Mouse (Mus musculus) gastrocnemius, adult 2 months (tissue): ENCODE measurements around the gene Tmem184a. TPM values are rescaled to one million over a fixed set of nuclear protein-coding genes. Genes with fewer than 3 reads are reported as not detected.

Experiments used
- DNase-seq: peaks from one replicate; pipeline ENCODE4 v3.0.0; 2022
- H3K27ac ChIP-seq: fragments of 200-600 bp; 2 replicates; pipeline ENCODE4 v1.8.1; 2022; ENCODE audit warnings: mild to moderate bottlenecking
- H3K4me3 ChIP-seq: fragments of 200-600 bp; 2 replicates; pipeline ENCODE4 v1.8.1; 2022; ENCODE audit warnings: mild to moderate bottlenecking, moderate library complexity
- CTCF ChIP-seq: fragments of 200-600 bp; IDR thresholded peaks from 2 replicates; pipeline ENCODE4 v1.8.1; 2022; ENCODE audit warnings: antibody characterized with exemption, mild to moderate bottlenecking, moderate library complexity
- intact Hi-C: fragments of 180-260 bp; cut with DNase I; formaldehyde crosslinking; loops from one replicate; pipeline ENCODE4 v1.15.1; 2025
- total RNA-seq, 2 experiments: library from RNA; stranded (reverse); gene quantifications; 2 replicates each; pipeline ENCODE4 v1.2.3; 2021

Gene Tmem184a
- total RNA-seq, 2 experiments from 2014 or later, result 0.87 to 0.95 TPM

DNA sequence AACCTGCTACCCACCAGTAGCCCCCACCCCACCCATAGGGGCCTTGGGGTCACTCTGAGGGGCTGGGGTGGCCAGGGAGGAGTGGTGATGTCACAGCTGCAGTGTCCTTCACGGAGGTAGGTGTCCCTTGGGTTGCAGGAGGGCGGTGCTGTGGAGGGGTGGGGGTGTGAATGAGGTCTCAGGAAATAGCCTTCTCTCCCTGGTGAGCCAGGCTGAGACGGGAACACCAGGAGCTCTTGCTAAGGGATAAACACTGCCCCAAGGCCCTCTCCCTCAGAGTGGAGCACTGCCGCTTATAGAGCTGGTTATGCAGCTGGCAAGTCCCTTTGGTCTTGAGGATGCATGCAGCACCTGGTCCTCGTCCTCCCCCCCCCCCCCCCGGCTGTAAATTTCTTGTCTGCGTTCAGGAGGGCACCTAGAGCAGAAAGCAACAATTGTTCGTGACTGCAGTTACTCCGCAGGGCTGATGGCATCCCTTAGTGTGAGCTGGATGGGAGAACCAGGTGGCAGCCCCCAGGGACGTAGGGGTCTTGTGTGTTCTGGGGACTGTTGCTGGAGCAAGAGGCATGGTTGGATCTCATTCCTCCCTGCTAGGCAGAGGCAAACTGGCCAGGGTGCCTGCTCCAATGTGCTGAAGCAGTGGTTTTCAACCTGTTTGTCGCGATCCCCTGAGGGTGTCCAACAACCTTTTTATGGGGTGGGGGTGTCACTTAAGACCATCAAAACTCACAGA lies 21.4 kb downstream of the Tmem184a start:
- peak; percentile 21 for DNase-seq
- peak overlapping the region; percentile 100 for H3K27ac ChIP-seq
- intact Hi-C loops, result no loop called here
- peak overlapping the region; percentile 75 for H3K4me3 ChIP-seq
- no peak for TF ChIP-seq CTCF

GRCm38 (mm10) chr5:139797473-139798167 lies 22.1 kb downstream of the Tmem184a start:
- peak; percentile 86 for DNase-seq
- intact Hi-C loops, result no loop called here
- TF ChIP-seq CTCF, result no peak
- Histone ChIP-seq H3K27ac (peak overlapping the region; percentile 100), H3K4me3 (peak overlapping the region; percentile 75)

GRCm38 (mm10) chr5:139796900-139797299 lies 22.8 kb downstream of the Tmem184a start:
- no peak for TF ChIP-seq CTCF
- intact Hi-C loops, result no loop called here
- H3K4me3 ChIP-seq, result peak overlapping the region; percentile 75
- H3K27ac ChIP-seq, result peak overlapping the region; percentile 100
- DNase-seq, result peak; percentile 95

DNA sequence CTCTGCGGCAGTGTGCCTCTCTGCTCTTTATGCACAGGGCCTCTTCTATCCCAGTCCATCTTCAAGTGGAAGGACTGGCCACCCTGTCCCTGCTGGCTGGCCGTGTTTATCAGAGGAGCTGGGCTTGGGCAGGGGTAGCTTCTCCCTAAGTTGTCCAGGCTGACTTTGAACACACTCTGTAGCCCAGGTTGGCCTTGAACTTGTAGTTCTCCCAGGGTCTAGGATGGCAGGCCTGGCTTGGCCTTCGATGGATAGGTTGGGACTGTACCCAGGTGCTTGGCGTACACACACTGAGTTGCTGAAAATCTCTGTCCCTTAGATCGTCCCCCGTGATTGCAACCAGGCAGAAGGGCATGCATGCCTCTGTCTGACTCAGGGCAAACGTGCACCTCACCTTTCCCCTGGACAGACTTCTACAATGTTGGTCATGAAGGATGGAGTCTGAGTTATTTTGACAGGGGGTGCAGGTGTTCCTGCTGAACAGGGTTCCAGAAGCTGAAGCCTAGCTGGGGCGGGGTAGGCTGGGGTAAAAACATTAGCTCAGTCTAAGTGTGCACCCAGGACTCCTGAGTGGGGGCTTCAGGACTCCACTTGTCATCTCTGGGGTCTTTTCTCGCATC lies 23.6 kb downstream of the Tmem184a start:
- intact Hi-C loops, result no loop called here
- peak; percentile 41 for DNase-seq
- peak overlapping the region; percentile 75 for H3K4me3 ChIP-seq

GRCm38 (mm10) chr5:139794938-139795337 lies 24.8 kb downstream of the Tmem184a start:
- TF ChIP-seq CTCF, result no peak
- peak overlapping the region; percentile 100 for H3K27ac ChIP-seq
- intact Hi-C loops, result no loop called here
- DNase-seq, result peak; percentile 84
- H3K4me3 ChIP-seq, result peak overlapping the region; percentile 75

More for the DNA sequence above, 23.6 kb downstream of the Tmem184a start:
- no peak for TF ChIP-seq CTCF
- H3K27ac ChIP-seq, result peak overlapping the region; percentile 100

DNA sequence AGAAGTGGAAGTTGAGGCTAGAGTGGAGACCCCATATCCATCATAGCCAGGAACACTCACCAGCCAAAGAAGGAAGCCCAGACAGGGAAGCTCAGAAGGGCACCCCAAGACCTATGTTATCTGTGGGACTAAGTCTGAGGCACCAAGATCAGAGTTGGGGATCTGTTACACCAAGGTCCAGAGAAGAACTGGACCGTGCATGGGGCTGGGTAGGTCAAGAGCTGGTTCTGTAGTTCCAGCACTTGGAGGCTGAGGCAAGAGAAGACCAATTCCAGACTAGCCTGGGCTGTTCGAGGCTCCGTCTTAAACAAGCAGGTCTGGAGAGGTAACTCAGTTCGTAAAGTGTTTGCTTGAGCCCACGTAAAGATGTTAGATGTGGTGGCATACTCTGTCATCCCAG lies 25.6 kb downstream of the Tmem184a start:
- Histone ChIP-seq H3K4me3 (peak overlapping the region; percentile 91), H3K27ac (peak overlapping the region; percentile 100)
- TF ChIP-seq CTCF, result no peak
- intact Hi-C loops, result no loop called here
- peak; percentile 18 for DNase-seq

GRCm38 (mm10) chr5:139793338-139794089 lies 26.2 kb downstream of the Tmem184a start:
- Histone ChIP-seq H3K27ac (peak overlapping the region; percentile 100), H3K4me3 (peak overlapping the region; percentile 91)
- TF ChIP-seq CTCF, result no peak
- DNase-seq, result peak; percentile 64
- intact Hi-C loops, result no loop called here

GRCm38 (mm10) chr5:139792966-139793337 lies 26.8 kb downstream of the Tmem184a start:
- TF ChIP-seq CTCF, result no peak
- peak; percentile 61 for DNase-seq
- peak overlapping the region; percentile 91 for H3K4me3 ChIP-seq
- peak overlapping the region; percentile 100 for H3K27ac ChIP-seq
- intact Hi-C loops, result no loop called here

- intact Hi-C loops, result no loop called here
- no peak for TF ChIP-seq CTCF
- no peak for DNase-seq
- Histone ChIP-seq H3K27ac (peak overlapping the region; percentile 100), H3K4me3 (peak overlapping the region; percentile 91)
Measured at GRCm38 (mm10) chr5:139792159-139792775, 27.4 kb downstream of the Tmem184a start.

- Histone ChIP-seq H3K27ac (peak within 1 kb of the TSS; percentile 100), H3K4me3 (peak within 1 kb of the TSS; percentile 91)
- intact Hi-C loops, result no loop called here
- peak; percentile 99 for DNase-seq
- no peak for TF ChIP-seq CTCF
Measured at GRCm38 (mm10) chr5:139791227-139792158, 28.2 kb downstream of the Tmem184a start, which contains the start of gene Mafk. Mafk (plus strand) TSS chr5:139791513.

DNA sequence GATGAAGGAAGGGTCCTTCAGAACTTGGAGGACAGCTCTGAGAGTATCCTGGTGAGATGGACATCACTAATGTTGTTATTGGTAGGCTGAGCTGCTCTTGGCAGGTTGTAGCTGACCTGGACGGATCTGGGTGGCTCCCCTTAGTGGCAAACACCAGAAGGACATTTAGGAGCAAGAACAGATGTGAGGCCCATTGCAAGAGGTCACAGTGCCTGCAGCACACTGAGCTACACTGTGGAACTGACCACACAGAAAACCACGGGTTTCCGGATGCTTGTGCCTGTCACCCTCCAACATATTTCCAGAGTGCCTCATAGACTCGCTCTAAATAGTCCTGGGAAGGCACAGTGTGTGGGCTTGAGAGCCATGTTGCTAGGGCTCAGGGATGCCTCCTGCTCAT lies 30.3 kb downstream of the Tmem184a start:
- no peak for DNase-seq
- H3K4me3 ChIP-seq, result no peak overlapping the region
- intact Hi-C loops, result no loop called here
- peak; percentile 21; the same call in 1 of the 2 replicates for TF ChIP-seq CTCF
- H3K27ac ChIP-seq, result no peak overlapping the region
